Mouse (Mus musculus) liver, embryonic 14.5 days (tissue): Measurements from ENCODE around the gene Pbx2. TPM values are rescaled to one million over a fixed set of nuclear protein-coding genes. Genes with fewer than 3 reads are reported as not detected.

Experiments used
- ATAC-seq: fragments of 200-750 bp; cut with Nextera tagmentation; 2 replicates; pipeline ENCODE4 v1.8.0; 2017; ENCODE audit warnings: moderate number of reproducible peaks, mild to moderate bottlenecking, moderate library complexity; ENCODE audit not compliant: insufficient read depth
- DNase-seq, 3 experiments: peaks; one replicate each; pipeline ENCODE4 v3.0.0-alpha.2; 2012 to 2013; ENCODE audit warnings: low read depth in 3 of 3, low spot score in 3 of 3
- H3K27ac ChIP-seq: fragments of 300-500 bp; sonication (generic); 2 replicates; pipeline ENCODE4 v1.5.1; 2014; ENCODE audit warnings: moderate library complexity, mild to moderate bottlenecking, control low read depth, inconsistent platforms
- H3K27me3 ChIP-seq: fragments of 300-500 bp; sonication (generic); 2 replicates; pipeline ENCODE4 v1.6.1; 2014; ENCODE audit warnings: mild to moderate bottlenecking, low read length, moderate library complexity; ENCODE audit not compliant: control insufficient read depth, insufficient read depth
- H3K36me3 ChIP-seq: fragments of 300-500 bp; sonication (generic); replicated peaks from 2 replicates; pipeline ENCODE4 v1.6.1; 2014; ENCODE audit warnings: low read depth; ENCODE audit not compliant: control insufficient read depth, insufficient read depth
- H3K4me1 ChIP-seq, 2 experiments: fragments of 200-500 bp in 1 of 2; fragments of 300-500 bp in 1 of 2; sonication (generic) in 1 of 2; replicated peaks; 2 replicates each; pipeline ENCODE4 v1.6.1; 2012 to 2014; ENCODE audit warnings: antibody characterized with exemption in 1 of 2, inconsistent platforms in 1 of 2, low read length in 1 of 2; ENCODE audit not compliant: control insufficient read depth in 2 of 2, insufficient read depth in 2 of 2
- H3K4me2 ChIP-seq: fragments of 300-500 bp; sonication (generic); 2 replicates; pipeline ENCODE4 v1.6.1; 2014; ENCODE audit warnings: low read depth, mild to moderate bottlenecking, control low read depth, moderate library complexity
- H3K4me3 ChIP-seq, 2 experiments: fragments of 200-500 bp in 1 of 2; fragments of 300-500 bp in 1 of 2; sonication (generic) in 1 of 2; 2 replicates each; pipeline ENCODE4 v1.5.1; 2012 to 2014; ENCODE audit warnings: low read depth in 2 of 2, low read length in 2 of 2, mild to moderate bottlenecking in 2 of 2, control low read depth in 1 of 2, inconsistent platforms in 1 of 2, moderate library complexity in 1 of 2; ENCODE audit not compliant: insufficient read depth in 1 of 2
- H3K9ac ChIP-seq: fragments of 300-500 bp; sonication (generic); replicated peaks from 2 replicates; pipeline ENCODE4 v1.6.1; 2014; ENCODE audit warnings: mild to moderate bottlenecking, control low read depth, moderate library complexity
- H3K9me3 ChIP-seq: fragments of 300-500 bp; sonication (generic); 2 replicates; pipeline ENCODE4 v1.6.1; 2016; ENCODE audit warnings: low read length, mixed read lengths; ENCODE audit not compliant: control insufficient read depth
- CTCF ChIP-seq: IDR thresholded peaks from 2 replicates; pipeline ENCODE4 v1.5.1; 2016; ENCODE audit warnings: antibody characterized with exemption, low read depth, control low read depth
- EP300 ChIP-seq: IDR thresholded peaks from 2 replicates; pipeline ENCODE4 v1.6.1; 2016; ENCODE audit warnings: antibody characterized with exemption, low read depth
- WGBS: fragments of 180-500 bp; shearing (Covaris S2); extraction: QIAGEN DNeasy Blood & Tissue Kit; methylation state at CpG from one replicate; pipeline ENCODE4 v1.1.7; 2014; ENCODE audit not compliant: insufficient replicate concordance; 5-methylcytosine and 5-hydroxymethylcytosine counted together
- polyA plus RNA-seq, 2 experiments: library from polyadenylated mRNA; depleted of rRNA in 1 of 2; stranded (reverse) in 1 of 2; unstranded in 1 of 2; fragments of >200 nt; fragmentation: Nextera tagmentation in 1 of 2; extraction: Ambion mirVana in 1 of 2; gene quantifications; 2 replicates each; pipeline versions ENCODE4 v1.2.1 to v1.2.3; 2012 to 2014

Gene Pbx2
- polyA plus RNA-seq, 2 experiments = 2.7 to 22.7 TPM

DNA sequence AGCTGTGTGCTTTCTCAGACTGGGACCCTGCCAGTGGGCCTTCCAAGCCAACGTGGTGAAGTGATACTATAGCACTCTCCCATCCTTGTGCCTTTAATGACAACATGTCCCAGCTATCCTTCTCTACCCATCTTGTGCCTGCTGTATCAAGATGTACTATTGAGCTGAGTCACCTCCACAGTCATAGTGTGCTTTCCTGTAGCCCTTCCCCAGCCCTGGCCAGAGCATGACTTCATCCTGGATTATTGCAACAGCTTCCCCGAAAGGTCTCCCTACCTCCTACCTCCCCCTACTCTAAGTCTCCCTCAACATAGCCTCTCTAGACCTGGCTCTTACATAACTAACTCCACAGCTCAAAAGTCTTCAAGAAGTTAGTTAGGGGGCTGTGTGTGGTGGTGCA is 44.6 kb downstream of the Pbx2 start:
- H3K9ac ChIP-seq = no peak overlapping the region
- no peak overlapping the region for H3K4me3 ChIP-seq
- H3K36me3 ChIP-seq = no peaks in the 10 kb centered on the region
- 37% methylated on average over 2 of the region's 2 CpGs for WGBS
- no peaks in the 10 kb centered on the region for H3K9me3 ChIP-seq
- no peak for ATAC-seq
- TF ChIP-seq CTCF (no peak), EP300 (no peak)
- no peak overlapping the region for H3K4me2 ChIP-seq
- H3K27me3 ChIP-seq = peaks cover 23% of the 10 kb centered on the region
- H3K4me1 ChIP-seq = peaks cover 0 to 4% of the 10 kb centered on the region in 2 experiments; a peak in 1 of 4 replicates
- H3K27ac ChIP-seq = no peak overlapping the region
- DNase-seq = no peak

DNA sequence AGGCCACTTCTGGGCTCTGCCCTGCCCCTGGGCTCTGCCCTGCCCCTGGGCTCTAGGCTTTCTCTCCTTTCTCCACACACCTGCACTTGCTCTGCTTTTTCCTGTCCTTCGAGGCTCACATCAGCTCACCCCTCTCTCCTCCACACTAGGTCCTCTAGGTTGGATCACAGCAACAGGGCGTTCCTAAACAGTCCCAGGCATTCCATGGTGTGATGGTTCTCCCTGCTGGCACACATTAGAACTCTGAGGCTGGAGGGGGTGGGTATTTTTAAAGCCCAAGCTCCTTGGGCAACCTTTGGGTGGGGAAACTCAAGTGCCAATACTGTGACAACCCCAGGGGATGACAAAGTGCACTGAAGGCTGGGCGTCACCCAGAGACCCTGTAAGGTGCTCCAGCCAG is 46.4 kb downstream of the Pbx2 start:
- 50% methylated on average over 3 of the region's 3 CpGs for WGBS
- TF ChIP-seq EP300 = no peak
- no peak for TF ChIP-seq CTCF
- Histone ChIP-seq H3K36me3 (no peaks in the 10 kb centered on the region), H3K27ac (no peak overlapping the region), H3K9ac (no peak overlapping the region), H3K4me2 (no peak overlapping the region), H3K27me3 (peaks cover 5% of the 10 kb centered on the region), H3K4me1 (no peaks in the 10 kb centered on the region), H3K4me3 (no peak overlapping the region), H3K9me3 (no peaks in the 10 kb centered on the region)
- ATAC-seq = no peak
- DNase-seq = no peak

DNA sequence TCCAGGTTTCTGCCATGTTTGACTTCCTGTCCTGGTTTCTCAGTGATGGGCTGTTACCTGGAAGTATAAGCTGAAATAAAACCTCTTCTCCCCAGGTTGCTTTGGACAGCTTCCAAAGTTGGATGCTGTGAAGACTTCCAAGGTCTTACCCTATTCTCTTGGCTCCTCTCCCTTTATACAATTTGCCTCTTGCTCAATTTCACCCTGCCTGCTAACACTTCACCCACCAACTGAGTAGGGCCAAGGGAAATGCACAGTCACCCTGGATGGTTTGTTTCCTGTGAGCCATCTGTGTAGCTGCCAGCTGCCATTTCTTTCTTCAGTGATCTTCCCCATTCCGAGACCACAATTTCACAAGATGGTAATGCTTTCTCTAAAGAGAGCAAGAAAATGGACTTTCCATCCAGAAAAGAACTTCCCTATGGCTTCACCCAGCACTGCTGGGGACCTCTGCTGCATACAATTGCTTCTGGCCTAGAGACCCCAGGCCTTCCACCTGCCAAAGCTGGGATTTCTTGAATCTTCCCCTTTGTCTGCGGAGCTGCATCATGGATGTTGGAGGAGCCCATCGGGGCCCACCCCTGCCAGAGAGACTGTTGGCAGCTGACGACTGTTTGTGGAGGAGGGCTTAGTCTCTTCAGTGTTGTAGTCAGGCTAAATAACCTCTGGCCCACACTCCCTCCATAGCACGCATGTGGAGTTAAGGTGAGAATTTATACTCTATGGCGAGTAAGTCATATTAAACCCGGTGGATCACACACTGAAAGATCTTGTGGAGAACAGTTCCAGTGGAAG is 48.6 kb downstream of the Pbx2 start:
- Histone ChIP-seq H3K9me3 (no peaks in the 10 kb centered on the region), H3K4me2 (no peak overlapping the region), H3K9ac (no peak overlapping the region), H3K36me3 (no peaks in the 10 kb centered on the region), H3K4me3 (no peak overlapping the region), H3K4me1 (0 out of 4 replicates have a peak, but pooled peaks cover 0 to 3% of the 10 kb centered on the region in 2 experiments), H3K27me3 (no peaks in the 10 kb centered on the region; the same call in 1 of the 2 replicates), H3K27ac (no peak overlapping the region)
- no peak for TF ChIP-seq CTCF
- no peak for TF ChIP-seq EP300
- 63% methylated on average over 7 of the region's 7 CpGs for WGBS
- ATAC-seq (no peak), DNase-seq (peak in 1 of 3 experiments; percentile 19)

DNA sequence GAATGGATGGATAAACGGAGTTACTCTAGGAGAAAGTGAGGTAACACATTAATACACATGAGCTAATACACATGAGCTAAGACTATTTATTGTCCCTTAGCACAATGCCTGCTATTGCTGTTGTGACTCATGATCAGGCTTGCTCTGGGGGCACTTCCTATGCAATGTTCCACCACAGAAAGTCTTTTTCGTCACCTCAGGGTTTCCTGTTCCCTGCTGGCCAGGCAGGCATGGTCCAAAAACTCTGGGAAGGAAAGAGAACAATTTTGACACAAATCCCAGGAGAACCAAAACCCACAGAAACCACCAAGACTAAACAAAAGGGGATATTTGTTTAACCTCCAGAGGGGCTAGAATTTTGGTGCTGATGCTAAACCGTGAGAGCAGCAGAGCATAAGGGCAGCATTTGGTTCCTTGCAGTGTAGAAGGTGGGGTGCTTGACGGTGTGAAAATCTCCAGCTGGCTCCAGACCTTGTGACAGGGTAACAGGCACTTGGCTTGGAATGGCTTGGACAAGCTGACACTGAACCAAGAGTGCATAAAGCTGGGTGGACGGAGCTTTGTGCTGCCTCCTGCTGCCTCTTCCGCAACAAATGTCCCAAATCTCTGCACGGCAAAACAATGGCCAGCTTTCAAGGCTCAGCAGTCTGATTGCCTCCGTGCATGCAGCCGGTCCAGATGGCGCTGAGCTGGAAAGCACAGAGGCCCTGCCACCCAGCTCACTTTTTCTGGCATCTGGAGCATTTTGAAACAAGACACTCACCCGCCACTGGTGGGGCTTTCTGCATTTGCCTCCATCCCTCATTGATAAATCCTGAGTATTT is 49.9 kb downstream of the Pbx2 start:
- no peak for TF ChIP-seq EP300
- no peak for TF ChIP-seq CTCF
- WGBS = 33% methylated on average over 11 of the region's 11 CpGs
- no peak for ATAC-seq
- Histone ChIP-seq H3K4me3 (no peak overlapping the region), H3K36me3 (no peaks in the 10 kb centered on the region), H3K4me1 (peaks cover 6 to 12% of the 10 kb centered on the region in 2 experiments), H3K27ac (no peak overlapping the region), H3K9ac (no peak overlapping the region), H3K4me2 (no peak overlapping the region), H3K9me3 (no peaks in the 10 kb centered on the region), H3K27me3 (no peaks in the 10 kb centered on the region; the same call in 1 of the 2 replicates)
- no peak for DNase-seq

DNA sequence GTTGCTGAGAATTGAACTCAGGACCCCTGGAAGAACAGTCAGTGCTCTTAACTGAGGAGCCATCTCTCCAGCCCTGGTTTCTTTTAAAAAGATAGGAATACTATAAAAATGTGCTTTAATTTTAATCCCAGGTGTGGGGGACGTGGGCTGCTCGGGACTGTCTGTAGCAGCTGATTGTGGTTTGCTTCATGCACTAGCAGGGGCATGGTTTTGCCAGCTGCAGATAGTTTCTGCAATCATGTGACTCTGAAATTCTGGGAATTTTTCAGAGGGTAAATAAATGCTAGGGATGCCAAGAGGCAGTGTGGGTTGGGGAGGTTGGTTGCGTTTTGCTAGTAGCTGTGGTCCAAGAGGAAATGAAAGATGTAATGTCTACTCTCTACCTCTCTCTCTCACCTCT is 50.9 kb downstream of the Pbx2 start:
- 49% methylated on average over 3 of the region's 3 CpGs for WGBS
- Histone ChIP-seq H3K4me3 (no peak overlapping the region), H3K27ac (no peak overlapping the region), H3K36me3 (no peaks in the 10 kb centered on the region), H3K4me2 (no peak overlapping the region), H3K9ac (no peak overlapping the region), H3K4me1 (peaks cover 10 to 19% of the 10 kb centered on the region in 2 experiments), H3K27me3 (no peaks in the 10 kb centered on the region; the same call in 1 of the 2 replicates), H3K9me3 (no peaks in the 10 kb centered on the region)
- TF ChIP-seq EP300 = no peak
- no peak for TF ChIP-seq CTCF
- DNase-seq (no peak), ATAC-seq (no peak)
